In genomic region chr11:22799987-22800424, GRCm38 (mm10) we compare ENCODE assay signal across 8 mouse cellular contexts.
DNase-seq lines count a peak whose midpoint lies in the region; ATAC-seq and TF ChIP-seq lines count a peak whose summit lies in the region.

No protein-coding gene starts in this region.

- WGBS in heart, embryonic 12.5 days: 21% methylated on average over 9 of the region's 9 CpGs
- 17% methylated on average over 9 of the region's 9 CpGs for WGBS in intestine, postnatal 0 days
- WGBS in lung, embryonic 15.5 days: 17% methylated on average over 9 of the region's 9 CpGs

- H3K4me2 ChIP-seq in heart, embryonic 12.5 days: peak overlapping the region; percentile 45
- peak overlapping the region; percentile 30; the same call in 1 of the 2 replicates for H3K4me2 ChIP-seq in intestine, postnatal 0 days (replicated peaks; ENCODE audit: low read depth)
- H3K4me2 ChIP-seq in lung, embryonic 15.5 days: peak overlapping the region; percentile 25

- ATAC-seq in heart, embryonic 12.5 days (ENCODE audit: insufficient number of reproducible peaks, low FRiP score): peak; percentile 66
- ATAC-seq in intestine, postnatal 0 days: no peak
- peak; percentile 84 for ATAC-seq in lung, embryonic 15.5 days (ENCODE audit: borderline replicate concordance, extremely low read depth, low FRiP score, low TSS enrichment)

- H3K27me3 ChIP-seq in heart, embryonic 12.5 days (replicated peaks): no peaks in the 10 kb centered on the region
- H3K27me3 ChIP-seq in intestine, postnatal 0 days (replicated peaks; ENCODE audit: control insufficient read depth, insufficient read depth, low read length): no peaks in the 10 kb centered on the region
- H3K27me3 ChIP-seq in lung, embryonic 15.5 days: no peaks in the 10 kb centered on the region

- TF ChIP-seq CTCF in intestine, postnatal 0 days (IDR thresholded peaks at IDR 0.05; ENCODE audit: low read depth): no peak

- no peak overlapping the region; the same call in 1 of the 2 replicates for H3K9ac ChIP-seq in heart, embryonic 12.5 days
- no peak overlapping the region for H3K9ac ChIP-seq in intestine, postnatal 0 days (ENCODE audit: low read depth, low read length)
- no peak overlapping the region for H3K9ac ChIP-seq in lung, embryonic 15.5 days

- intact Hi-C loops in heart, postnatal 25 days (cut with DNase I): no loop called here

- no peaks in the 10 kb centered on the region for H3K9me3 ChIP-seq in heart, embryonic 12.5 days (replicated peaks)
- H3K9me3 ChIP-seq in intestine, postnatal 0 days (ENCODE audit: control insufficient read depth): no peaks in the 10 kb centered on the region
- H3K9me3 ChIP-seq in lung, embryonic 15.5 days: no peaks in the 10 kb centered on the region

- peaks cover 26% of the 10 kb centered on the region for H3K4me1 ChIP-seq in heart, embryonic 12.5 days (replicated peaks)
- H3K4me1 ChIP-seq in intestine, postnatal 0 days (replicated peaks; ENCODE audit: control insufficient read depth, insufficient read depth, low read length): no peaks in the 10 kb centered on the region; the same call in 1 of the 2 replicates
- peaks cover 24% of the 10 kb centered on the region for H3K4me1 ChIP-seq in lung, embryonic 15.5 days

- no peak overlapping the region for H3K4me3 ChIP-seq in heart, embryonic 12.5 days
- no peak overlapping the region for H3K4me3 ChIP-seq in intestine, postnatal 0 days (ENCODE audit: low read depth, low read length)
- no peak overlapping the region for H3K4me3 ChIP-seq in lung, embryonic 15.5 days

- H3K36me3 ChIP-seq in heart, embryonic 12.5 days: no peaks in the 10 kb centered on the region
- no peaks in the 10 kb centered on the region for H3K36me3 ChIP-seq in intestine, postnatal 0 days (ENCODE audit: control insufficient read depth, insufficient read depth)
- H3K36me3 ChIP-seq in lung, embryonic 15.5 days: no peaks in the 10 kb centered on the region

- H3K27ac ChIP-seq in heart, embryonic 12.5 days (ENCODE audit: poor library complexity, severe bottlenecking): peak overlapping the region; percentile 22
- H3K27ac ChIP-seq in intestine, postnatal 0 days (ENCODE audit: low read depth, low read length): no peak overlapping the region
- H3K27ac ChIP-seq in lung, embryonic 15.5 days: peak overlapping the region; percentile 91

- no peak for DNase-seq in heart, postnatal 25 days (ENCODE audit: low spot score)
- peak; percentile 36 for DNase-seq in embryo, embryonic 9.5 days (ENCODE audit: extremely low spot score)
- DNase-seq in layer of hippocampus, adult 9-11 months: no peak
- no peak for DNase-seq in layer of hippocampus, adult 18-20 months (ENCODE audit: low spot score in 2 of 2)
- DNase-seq in gastrocnemius, adult 8-10 months (ENCODE audit: low spot score in 2 of 2): no peak
